Mouse (Mus musculus) heart, adult 2 months (tissue): ENCODE measurements around the gene Ethe1. TPM values are rescaled to one million over a fixed set of nuclear protein-coding genes. Genes with fewer than 3 reads are reported as not detected.
"Not testable (repeated sequence)": the region's sequence is repeated elsewhere in the genome, so short reads cannot be mapped to it uniquely, and the experiment has no call there.

ENCODE experiments used
- DNase-seq, 2 experiments: peaks; one replicate each; pipeline ENCODE4 v3.0.0; 2021
- H3K27ac ChIP-seq: fragments of 200-600 bp; 2 replicates; pipeline ENCODE4 v1.8.1; 2022
- H3K27me3 ChIP-seq: fragments of 200-500 bp; 2 replicates; pipeline ENCODE4 v1.6.1; 2012; ENCODE audit warnings: mild to moderate bottlenecking, low read length, inconsistent platforms, mixed read lengths; ENCODE audit not compliant: control insufficient read depth, insufficient read depth
- H3K36me3 ChIP-seq: fragments of 200-500 bp; 2 replicates; pipeline ENCODE4 v1.6.1; 2012; ENCODE audit warnings: low read length, inconsistent platforms; ENCODE audit not compliant: control insufficient read depth, insufficient read depth
- H3K4me1 ChIP-seq: fragments of 200-500 bp; 2 replicates; pipeline ENCODE4 v1.6.1; 2011; ENCODE audit warnings: low read length; ENCODE audit not compliant: control insufficient read depth, insufficient read depth
- H3K4me3 ChIP-seq: fragments of 200-600 bp; 2 replicates; pipeline ENCODE4 v1.8.1; 2022
- H3K79me2 ChIP-seq: fragments of 200-500 bp; replicated peaks from 2 replicates; pipeline ENCODE4 v1.6.1; 2012; ENCODE audit warnings: mild to moderate bottlenecking, inconsistent platforms, low read length, moderate library complexity, mixed read lengths; ENCODE audit not compliant: control insufficient read depth, insufficient read depth
- H3K9ac ChIP-seq: fragments of 200-500 bp; 2 replicates; pipeline ENCODE4 v1.6.1; 2012; ENCODE audit warnings: low read depth, mild to moderate bottlenecking, control low read depth, inconsistent platforms, low read length, mixed read lengths
- CTCF ChIP-seq: fragments of 200-600 bp; IDR thresholded peaks from 2 replicates; pipeline ENCODE4 v1.8.1; 2022; ENCODE audit warnings: antibody characterized with exemption, mild to moderate bottlenecking, moderate library complexity
- EP300 ChIP-seq: fragments of 200-500 bp; IDR thresholded peaks from 2 replicates; pipeline ENCODE4 v1.6.1; 2011; ENCODE audit warnings: low read depth, low read length, control low read depth; ENCODE audit not compliant: insufficient read depth
- POLR2A ChIP-seq: fragments of 200-500 bp; IDR thresholded peaks from 2 replicates; pipeline ENCODE4 v1.6.1; 2011; ENCODE audit warnings: mild to moderate bottlenecking, low read depth, low read length, control low read depth; ENCODE audit not compliant: insufficient read depth
- WGBS: fragments of 180-500 bp; shearing (Covaris S2); methylation state at CpG from one replicate; pipeline ENCODE4 v1.1.7; 2018; 5-methylcytosine and 5-hydroxymethylcytosine counted together
- intact Hi-C: fragments of 180-260 bp; cut with DNase I; formaldehyde crosslinking; loops from one replicate; pipeline ENCODE4 v1.15.1; 2025
- polyA plus RNA-seq: library from polyadenylated mRNA; depleted of rRNA; stranded (reverse); fragments of >200 nt; gene quantifications from 2 replicates; pipeline ENCODE4 v1.2.3, GENCODE M21; 2012
- total RNA-seq, 2 experiments: library from RNA; stranded (reverse); gene quantifications; 2 replicates each; pipeline ENCODE4 v1.2.3; 2021

The Ethe1 gene
- total and polyA plus RNA-seq, 3 experiments, result 50.4 to 65.2 (median 53.2) TPM

DNA sequence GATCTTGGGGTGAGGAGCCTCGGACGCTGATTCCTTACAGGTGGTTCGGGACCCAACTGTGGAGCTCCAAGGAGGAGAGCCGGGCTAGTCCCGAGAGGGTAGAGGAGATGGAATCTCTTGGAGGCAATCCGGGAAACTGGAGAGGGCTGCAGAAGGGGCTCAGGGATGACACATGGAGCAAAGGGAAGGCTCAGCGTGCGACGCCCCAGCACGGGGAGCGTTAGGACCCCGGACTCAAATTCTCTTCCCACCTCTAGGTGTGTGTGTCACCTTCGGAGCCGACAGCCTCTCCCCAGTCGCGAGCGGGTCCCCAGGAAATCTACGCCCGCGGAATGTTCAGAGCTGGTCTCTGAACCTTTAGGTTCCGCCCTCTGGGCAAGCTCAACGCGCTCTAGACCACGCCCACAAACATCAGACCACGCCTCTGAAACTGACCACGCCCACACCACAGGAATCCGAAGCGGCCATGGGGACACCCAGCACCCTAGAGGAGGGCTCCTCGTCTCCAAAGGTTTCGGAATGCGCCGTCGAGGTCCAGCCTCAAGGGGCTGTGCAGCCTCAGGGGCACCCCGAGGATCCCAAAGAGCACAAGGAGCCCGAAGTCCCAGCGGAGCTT, 23.6 kb downstream of the Ethe1 start:
- Histone ChIP-seq H3K4me3 (peak overlapping the region; percentile 64), H3K36me3 (no peaks in the 10 kb centered on the region), H3K27me3 (peaks cover 4% of the 10 kb centered on the region; the same call in 1 of the 2 replicates), H3K79me2 (no peaks in the 10 kb centered on the region), H3K27ac (no peak overlapping the region; the same call in 1 of the 2 replicates), H3K4me1 (0 out of 2 replicates have a peak, but pooled peaks cover 1% of the 10 kb centered on the region), H3K9ac (0 out of 2 replicates have a peak overlapping the region, but pooled peaks have one; percentile 37)
- DNase-seq, result peak; percentile 89 to 91
- intact Hi-C loops, result loop anchor here (2.0 kb wide), 1 partner anchor 20 kb away; no protein-coding TSS in a partner anchor
- 2% methylated on average over 36 of the region's 36 CpGs for WGBS
- TF ChIP-seq POLR2A, result no peak
- TF ChIP-seq CTCF, result no peak
- TF ChIP-seq EP300, result no peak

DNA sequence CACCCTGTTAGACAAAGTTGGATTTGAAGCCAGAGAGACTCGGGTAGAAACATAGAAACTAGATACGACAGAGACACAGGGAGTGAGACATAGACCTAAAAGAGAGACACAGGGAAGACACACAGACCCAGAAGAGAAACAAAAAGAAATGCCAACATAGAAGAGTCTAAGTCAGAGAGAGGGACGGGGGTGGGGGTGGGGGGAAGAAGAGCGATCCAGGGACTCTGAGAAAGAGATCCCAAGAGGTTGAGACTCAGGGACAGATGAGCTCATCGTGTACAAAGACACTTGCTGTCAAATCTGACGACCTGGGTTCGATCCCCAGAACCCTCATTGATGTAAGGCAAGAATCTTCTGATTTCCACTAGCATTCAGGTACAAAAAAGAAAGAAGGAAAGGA, 24.4 kb downstream of the Ethe1 start:
- 15% methylated on average over 7 of the region's 7 CpGs for WGBS
- DNase-seq, result no peak
- Histone ChIP-seq H3K79me2 (no peaks in the 10 kb centered on the region), H3K36me3 (no peaks in the 10 kb centered on the region), H3K4me3 (peak overlapping the region; percentile 64), H3K27me3 (peaks cover 4% of the 10 kb centered on the region; the same call in 1 of the 2 replicates), H3K9ac (no peak overlapping the region), H3K4me1 (0 out of 2 replicates have a peak, but pooled peaks cover 1% of the 10 kb centered on the region), H3K27ac (no peak overlapping the region)
- intact Hi-C loops, result loop anchor here (2.0 kb wide), 1 partner anchor 19 kb away; no protein-coding TSS in a partner anchor
- no peak for TF ChIP-seq EP300
- no peak for TF ChIP-seq POLR2A
- no peak for TF ChIP-seq CTCF

DNA sequence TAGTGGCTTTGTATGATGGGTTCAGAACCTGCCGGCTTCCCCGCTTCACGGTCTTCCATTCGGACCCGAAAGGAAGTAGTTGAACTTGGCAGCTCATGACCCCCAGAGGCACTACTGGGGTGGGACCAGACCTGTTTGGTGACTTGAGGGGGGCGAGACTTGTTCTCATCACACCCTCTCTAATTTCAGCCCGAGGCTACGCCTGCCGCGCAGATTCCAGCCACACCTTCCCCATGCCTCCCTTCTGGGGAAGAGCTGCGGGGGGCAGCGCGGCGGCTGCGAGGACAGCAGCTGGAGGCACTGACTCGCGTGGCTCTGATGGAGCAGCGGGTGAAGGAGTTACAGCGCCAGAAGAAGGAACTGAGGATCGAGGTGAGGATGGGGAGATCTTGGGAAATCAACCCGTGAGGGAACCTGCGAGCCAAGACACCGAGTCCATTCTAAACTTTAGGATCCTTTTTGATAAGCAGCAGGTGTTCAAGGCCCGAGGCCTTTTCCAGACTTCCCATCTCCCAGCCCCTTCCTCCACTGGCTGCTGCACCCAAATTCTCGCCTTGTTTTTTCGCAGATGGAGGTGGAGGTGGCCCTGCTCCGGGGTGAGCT, 25.1 kb downstream of the Ethe1 start:
- H3K36me3 ChIP-seq, result no peaks in the 10 kb centered on the region
- no peak overlapping the region for H3K4me3 ChIP-seq
- 11% methylated on average over 27 of the region's 27 CpGs for WGBS
- DNase-seq, result no peak
- TF ChIP-seq POLR2A (no peak), CTCF (no peak), EP300 (no peak)
- intact Hi-C loops, result no loop called here
- H3K4me1 ChIP-seq, result 0 out of 2 replicates have a peak, but pooled peaks cover 1% of the 10 kb centered on the region
- H3K9ac ChIP-seq, result no peak overlapping the region
- H3K79me2 ChIP-seq, result no peaks in the 10 kb centered on the region
- H3K27me3 ChIP-seq, result peaks cover 4% of the 10 kb centered on the region; the same call in 1 of the 2 replicates
- H3K27ac ChIP-seq, result no peak overlapping the region

DNA sequence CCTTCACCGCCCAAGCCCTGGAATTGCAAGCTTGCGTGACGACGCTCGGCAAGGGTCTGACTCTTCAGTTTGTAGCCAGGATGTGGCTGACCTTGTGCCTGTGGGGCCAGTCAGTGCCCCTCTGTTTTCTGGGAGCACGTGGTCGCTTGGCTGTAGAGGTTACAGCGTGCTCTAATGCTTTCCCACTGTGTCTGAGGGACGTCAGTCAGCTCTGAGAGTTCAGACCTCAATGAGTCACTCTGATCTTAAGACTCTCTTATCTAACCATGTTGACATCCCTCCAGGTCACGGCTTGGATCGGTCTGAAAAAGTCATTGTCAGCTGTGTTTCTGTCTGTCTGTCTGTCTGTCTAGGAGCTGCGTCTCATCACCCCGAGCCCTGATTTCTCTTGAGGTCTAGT, 27.5 kb downstream of the Ethe1 start:
- Histone ChIP-seq H3K27me3 (peaks cover 4% of the 10 kb centered on the region; the same call in 1 of the 2 replicates), H3K4me3 (no peak overlapping the region), H3K9ac (no peak overlapping the region), H3K36me3 (no peaks in the 10 kb centered on the region), H3K27ac (no peak overlapping the region), H3K79me2 (no peaks in the 10 kb centered on the region), H3K4me1 (0 out of 2 replicates have a peak, but pooled peaks cover 1% of the 10 kb centered on the region)
- 65% methylated on average over 13 of the region's 13 CpGs for WGBS
- DNase-seq, result no peak
- intact Hi-C loops, result no loop called here
- TF ChIP-seq EP300 (no peak), CTCF (no peak), POLR2A (no peak)

DNA sequence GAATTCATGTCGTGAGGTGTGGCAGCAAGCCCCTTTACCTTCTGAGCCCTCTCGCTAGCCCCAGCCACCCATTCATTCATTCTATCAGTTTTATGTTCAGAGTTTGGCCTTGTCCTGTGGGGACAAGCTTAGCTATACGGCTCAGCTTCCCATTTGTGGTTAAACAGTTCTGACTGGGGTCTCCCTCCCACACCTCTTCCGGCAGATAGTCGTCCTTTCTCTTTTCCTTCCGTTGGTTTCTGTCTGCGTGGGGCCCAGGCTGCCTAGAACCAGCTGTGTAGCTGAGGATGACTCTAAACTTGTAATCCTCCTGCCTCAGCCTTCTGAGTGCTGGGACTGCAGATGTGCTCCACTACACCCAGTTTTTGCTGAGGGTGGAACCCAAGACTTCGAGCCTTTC, 30.4 kb downstream of the Ethe1 start:
- WGBS, result 65% methylated on average over 8 of the region's 8 CpGs
- no peak for DNase-seq
- Histone ChIP-seq H3K36me3 (no peaks in the 10 kb centered on the region), H3K4me3 (no peak overlapping the region), H3K27ac (no peak overlapping the region), H3K9ac (no peak overlapping the region), H3K27me3 (peaks cover under 1% of the 10 kb centered on the region; the same call in 1 of the 2 replicates), H3K79me2 (no peaks in the 10 kb centered on the region), H3K4me1 (no peaks in the 10 kb centered on the region)
- TF ChIP-seq CTCF, result no peak
- intact Hi-C loops, result no loop called here

DNA sequence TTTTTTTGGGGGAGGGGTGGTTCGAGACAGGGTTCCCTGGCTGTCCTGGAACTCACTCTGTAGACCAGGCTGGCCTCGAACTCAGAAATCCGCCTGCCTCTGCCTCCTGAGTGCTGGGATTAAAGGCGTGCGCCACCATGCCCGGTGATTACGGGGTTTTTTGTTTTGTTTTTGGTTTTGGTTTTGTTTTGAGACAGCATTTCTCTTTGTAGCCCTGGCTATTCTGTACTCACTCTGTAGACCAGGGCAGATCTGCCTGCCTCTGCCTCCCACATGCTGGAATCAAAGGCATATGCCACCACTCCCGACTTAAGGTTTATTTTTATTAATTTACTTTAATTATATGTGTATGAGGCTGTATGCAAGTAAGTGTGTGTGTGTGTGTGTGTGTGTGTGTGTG, 31.0 kb downstream of the Ethe1 start:
- H3K36me3 ChIP-seq, H3K27ac ChIP-seq, H3K4me1 ChIP-seq, H3K9ac ChIP-seq, H3K4me3 ChIP-seq, DNase-seq, H3K79me2 ChIP-seq, H3K27me3 ChIP-seq, intact Hi-C loops: not testable (repeated sequence)
- 83% methylated on average over 8 of the region's 8 CpGs for WGBS
